Mouse (Mus musculus) limb, embryonic 15.5 days (tissue): ENCODE data around the gene Prlh. TPM values are rescaled to one million over a fixed set of nuclear protein-coding genes. Genes with fewer than 3 reads are reported as not detected.

Experiments used
- polyA plus RNA-seq: library from polyadenylated mRNA; unstranded; fragments of >200 nt; fragmentation: Nextera tagmentation; extraction: Ambion mirVana; gene quantifications from 2 replicates; pipeline ENCODE4 v1.2.1, GENCODE M21; 2015

The Prlh gene
- polyA plus RNA-seq, 1 experiment from 2014 or later = not detected

Other genes starting within 250 kb of the Prlh start
- gene Col6a3, start 109.1 kb upstream of the Prlh start, polyA plus RNA-seq = 183 and 219 TPM in 2 replicates
- 1.4 and 1.6 TPM in 2 replicates for gene Mlph, start 38.0 kb upstream of the Prlh start, polyA plus RNA-seq
- 2.4 and 2.5 TPM in 2 replicates for gene Rab17, start 16.6 kb downstream of the Prlh start, polyA plus RNA-seq
- gene Lrrfip1, start 45.6 kb downstream of the Prlh start, polyA plus RNA-seq = 56.8 and 72.0 TPM in 2 replicates
- gene Rbm44, start 192.0 kb downstream of the Prlh start, polyA plus RNA-seq = 0.65 and 0.94 TPM in 2 replicates
- 9.6 and 17.3 TPM in 2 replicates for gene Ramp1, start 226.7 kb downstream of the Prlh start, polyA plus RNA-seq